Mouse (Mus musculus): ENCODE measurements around the gene Macrod2.
A peak's percentile ranks its signal among the peaks of the same experiment; 100 is the strongest.

Gene Macrod2

GRCm38 (mm10) chr2:140570874-140571273, 175.8 kb downstream of the Macrod2 start:
- DNase-seq (ENCODE audit: low spot score) = no peak

- DNase-seq (ENCODE audit: low spot score) = no peak
These were observed 197.6 kb downstream of the Macrod2 start for GRCm38 (mm10) chr2:140592537-140593261.

GRCm38 (mm10) chr2:140596906-140597305, 201.8 kb downstream of the Macrod2 start:
- no peak for DNase-seq (ENCODE audit: low spot score)

- DNase-seq (ENCODE audit: low spot score) = no peak
These were observed 220.3 kb downstream of the Macrod2 start for GRCm38 (mm10) chr2:140615451-140615850.

GRCm38 (mm10) chr2:140621730-140622337, 226.7 kb downstream of the Macrod2 start:
- DNase-seq (ENCODE audit: low spot score) = no peak

GRCm38 (mm10) chr2:140653481-140653880, 258.4 kb downstream of the Macrod2 start:
- DNase-seq (ENCODE audit: low spot score) = no peak

GRCm38 (mm10) chr2:140653978-140654377, 258.9 kb downstream of the Macrod2 start:
- no peak for DNase-seq (ENCODE audit: low spot score)

GRCm38 (mm10) chr2:140662673-140663072, 267.6 kb downstream of the Macrod2 start:
- DNase-seq (ENCODE audit: low spot score) = no peak

GRCm38 (mm10) chr2:140664381-140664780, 269.3 kb downstream of the Macrod2 start:
- no peak for DNase-seq (ENCODE audit: low spot score)

GRCm38 (mm10) chr2:140666846-140667245, 271.7 kb downstream of the Macrod2 start:
- DNase-seq (ENCODE audit: low spot score) = no peak

GRCm38 (mm10) chr2:140667261-140668047, 272.3 kb downstream of the Macrod2 start:
- no peak for DNase-seq (ENCODE audit: low spot score)

GRCm38 (mm10) chr2:140668311-140668710, 273.2 kb downstream of the Macrod2 start:
- DNase-seq (ENCODE audit: low spot score) = no peak

GRCm38 (mm10) chr2:140669081-140669480, 274.0 kb downstream of the Macrod2 start:
- DNase-seq (ENCODE audit: low spot score) = no peak

GRCm38 (mm10) chr2:140669786-140670185, 274.7 kb downstream of the Macrod2 start:
- no peak for DNase-seq (ENCODE audit: low spot score)

- no peak for DNase-seq (ENCODE audit: low spot score)
These were observed 275.3 kb downstream of the Macrod2 start for GRCm38 (mm10) chr2:140670457-140670856.

- DNase-seq (ENCODE audit: low spot score) = peak; percentile 40
These were observed 276.0 kb downstream of the Macrod2 start, which contains the start of gene Flrt3 for GRCm38 (mm10) chr2:140670963-140671702. Gene Flrt3 (minus strand): TSS chr2:140671469.

GRCm38 (mm10) chr2:140673466-140673865, 278.4 kb downstream of the Macrod2 start:
- DNase-seq (ENCODE audit: low spot score) = no peak

GRCm38 (mm10) chr2:140676728-140677127, 281.6 kb downstream of the Macrod2 start:
- DNase-seq (ENCODE audit: low spot score) = no peak

GRCm38 (mm10) chr2:140690906-140691305, 295.8 kb downstream of the Macrod2 start:
- no peak for DNase-seq (ENCODE audit: low spot score)

- no peak for DNase-seq (ENCODE audit: low spot score)
These were observed 296.3 kb downstream of the Macrod2 start for GRCm38 (mm10) chr2:140691403-140691802.

GRCm38 (mm10) chr2:140692461-140692860, 297.4 kb downstream of the Macrod2 start:
- no peak for DNase-seq (ENCODE audit: low spot score)

- DNase-seq (ENCODE audit: low spot score) = no peak
These were observed 298.7 kb downstream of the Macrod2 start for GRCm38 (mm10) chr2:140693845-140694244.

Data from urinary bladder, postnatal 10 days (tissue).